Mouse (Mus musculus) cerebellum, adult 11-12 months (tissue): Measurements from ENCODE around the gene Sec24b.

Source experiments
- DNase-seq: peaks from one replicate; pipeline ENCODE4 v3.0.0; 2022

Gene Sec24b

GRCm38 (mm10) chr3:130054587-130054986 lies 6.8 kb downstream of the Sec24b start:
- no peak for DNase-seq

GRCm38 (mm10) chr3:130053340-130054066 lies 7.8 kb downstream of the Sec24b start:
- no peak for DNase-seq

GRCm38 (mm10) chr3:130052541-130053298 lies 8.6 kb downstream of the Sec24b start:
- no peak for DNase-seq

GRCm38 (mm10) chr3:130052116-130052515 lies 9.2 kb downstream of the Sec24b start:
- DNase-seq: no peak

- DNase-seq: no peak
These were observed 20.6 kb downstream of the Sec24b start for GRCm38 (mm10) chr3:130040711-130041110.

- DNase-seq: no peak
These were observed 21.3 kb downstream of the Sec24b start for GRCm38 (mm10) chr3:130040017-130040416.

DNA sequence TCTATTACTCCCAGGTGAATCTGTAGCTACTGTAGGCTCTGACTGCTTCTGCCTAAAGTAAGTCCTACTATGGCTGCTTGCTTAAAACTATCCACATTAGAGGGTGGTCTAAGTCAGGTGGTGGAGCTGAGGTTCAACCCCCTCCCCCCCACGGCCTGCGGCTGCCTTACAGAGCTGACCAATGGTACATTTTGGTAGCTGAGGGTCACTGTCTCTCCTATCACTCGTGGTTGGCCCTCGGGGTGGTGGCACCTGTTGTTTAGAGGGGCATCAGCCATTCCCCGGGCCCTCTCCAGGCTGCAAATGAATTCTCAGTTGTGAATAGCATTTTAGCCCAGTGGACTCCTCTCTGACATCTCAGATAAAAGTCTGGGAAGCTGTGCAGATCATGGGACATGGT lies 32.6 kb downstream of the Sec24b start:
- no peak for DNase-seq

GRCm38 (mm10) chr3:130026181-130026580 lies 35.2 kb downstream of the Sec24b start:
- DNase-seq: peak; percentile 30

GRCm38 (mm10) chr3:130025556-130025955 lies 35.8 kb downstream of the Sec24b start:
- no peak for DNase-seq

DNA sequence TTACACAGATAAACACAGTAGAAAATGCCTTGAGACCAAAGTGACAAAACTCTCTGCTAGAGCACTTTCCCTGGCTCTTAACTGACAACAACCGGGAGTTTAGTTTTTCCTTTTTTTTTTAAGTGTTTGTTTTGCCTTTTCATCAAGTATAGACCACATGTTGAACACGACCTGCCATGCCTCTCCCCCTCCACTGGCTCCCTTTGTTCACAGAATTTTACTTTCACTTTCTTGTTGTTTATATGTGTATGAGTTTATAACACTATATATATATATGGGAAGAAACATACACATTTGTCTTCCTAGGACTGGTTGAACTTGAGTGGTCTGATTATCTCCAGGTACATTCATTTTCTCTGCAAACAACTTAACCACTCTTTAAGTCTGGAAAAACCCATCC lies 48.4 kb downstream of the Sec24b start:
- no peak for DNase-seq

GRCm38 (mm10) chr3:130011236-130011635 lies 50.1 kb downstream of the Sec24b start:
- no peak for DNase-seq

GRCm38 (mm10) chr3:130006141-130006540 lies 55.2 kb downstream of the Sec24b start:
- DNase-seq: no peak

GRCm38 (mm10) chr3:130000926-130001325 lies 60.4 kb downstream of the Sec24b start:
- DNase-seq: no peak

- DNase-seq: no peak
These were observed 62.8 kb downstream of the Sec24b start for GRCm38 (mm10) chr3:129998526-129998925.

DNA sequence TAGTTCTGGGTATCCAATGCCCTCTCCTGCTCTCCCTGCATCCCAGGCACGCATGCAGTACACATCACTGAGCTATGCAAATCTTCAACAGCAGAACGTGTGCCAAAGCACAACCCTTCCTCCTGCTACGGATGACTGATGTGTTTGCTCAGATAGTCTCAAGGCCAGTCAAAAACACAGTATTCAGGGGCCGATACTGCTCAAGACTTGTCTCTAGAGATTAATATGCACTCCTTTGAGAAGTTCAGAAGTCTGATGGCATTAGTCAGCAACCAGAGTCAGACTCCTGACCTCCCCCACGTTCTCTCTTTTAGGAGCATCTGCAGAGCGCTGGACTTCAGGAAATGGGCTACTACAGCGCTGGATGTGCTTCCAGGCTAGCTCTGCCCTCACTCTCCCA lies 63.4 kb downstream of the Sec24b start:
- DNase-seq: no peak

GRCm38 (mm10) chr3:129997324-129997723 lies 64.0 kb downstream of the Sec24b start:
- no peak for DNase-seq

DNA sequence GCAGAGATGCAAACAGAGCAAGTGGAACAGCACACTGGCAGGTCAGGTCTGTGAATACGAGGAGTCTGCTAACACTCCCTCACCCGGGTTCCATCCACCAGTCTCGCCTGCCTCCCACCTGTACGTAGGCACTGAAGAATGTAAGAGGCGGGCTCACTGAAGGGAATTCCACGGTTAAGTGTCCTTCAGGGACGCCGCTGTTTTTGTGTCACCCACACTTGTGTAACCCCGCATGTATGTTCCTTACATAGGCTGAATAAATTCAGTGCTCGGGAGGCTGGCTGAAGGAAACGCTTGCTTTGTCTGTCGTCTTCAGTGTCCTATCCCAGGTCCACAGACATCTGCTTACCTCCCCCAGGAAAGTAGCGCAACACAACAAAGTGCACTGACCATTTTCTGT lies 74.1 kb downstream of the Sec24b start:
- no peak for DNase-seq

- DNase-seq: no peak
These were observed 76.0 kb downstream of the Sec24b start for GRCm38 (mm10) chr3:129985335-129985734.

DNA sequence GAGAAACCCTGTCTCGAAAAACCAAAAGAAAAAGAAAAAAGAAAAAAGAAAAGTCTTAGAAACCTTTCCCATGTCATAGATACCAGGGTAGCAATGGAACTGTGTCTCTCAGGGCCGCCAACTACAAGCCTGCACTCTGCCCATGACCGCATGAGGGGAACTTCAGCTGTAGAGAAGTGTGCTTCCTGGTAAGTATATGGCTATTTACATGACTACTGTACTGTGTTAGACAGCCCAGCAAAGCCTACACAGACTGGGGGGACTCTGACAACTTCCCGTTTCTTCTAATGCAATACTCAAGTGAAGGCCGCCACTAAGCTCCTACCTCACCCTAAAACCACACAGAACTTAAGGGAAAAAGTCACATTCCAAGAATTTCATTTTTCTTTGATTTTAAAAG lies 76.6 kb downstream of the Sec24b start:
- DNase-seq: no peak

DNA sequence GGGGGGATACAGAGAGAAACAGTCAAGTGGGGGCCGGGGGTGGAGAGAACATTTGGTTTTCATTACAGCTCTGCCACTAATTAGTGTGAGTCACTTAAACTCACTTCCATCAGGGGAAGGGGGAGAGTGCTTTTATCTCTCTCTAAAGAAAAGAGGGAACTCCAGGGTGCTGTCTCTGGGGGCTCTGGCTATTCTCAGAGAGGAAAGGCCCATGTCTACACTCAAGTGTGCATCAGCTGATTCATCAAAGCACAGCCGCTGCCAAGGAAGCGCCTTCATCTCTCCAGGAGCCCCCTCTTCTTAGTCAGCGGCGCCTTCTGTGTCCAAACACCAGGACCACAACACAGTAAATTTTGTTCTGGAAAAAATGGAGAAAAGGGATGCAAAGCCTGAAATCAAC lies 79.1 kb downstream of the Sec24b start:
- DNase-seq: no peak

- no peak for DNase-seq
These were observed 79.6 kb downstream of the Sec24b start for GRCm38 (mm10) chr3:129981756-129982155.

- no peak for DNase-seq
These were observed 81.8 kb downstream of the Sec24b start for GRCm38 (mm10) chr3:129979510-129979909.

- DNase-seq: no peak
These were observed 82.6 kb downstream of the Sec24b start for GRCm38 (mm10) chr3:129978716-129979115.

GRCm38 (mm10) chr3:129976317-129976716 lies 85.0 kb downstream of the Sec24b start:
- DNase-seq: no peak
